Mouse (Mus musculus) lung, postnatal 14 days (tissue): Measurements from ENCODE around the gene Mical1.
A peak's percentile ranks its signal among the peaks of the same experiment; 100 is the strongest.

Source experiments
- DNase-seq: peaks from one replicate; pipeline ENCODE4 v3.0.0; 2021

Mical1 gene

DNA sequence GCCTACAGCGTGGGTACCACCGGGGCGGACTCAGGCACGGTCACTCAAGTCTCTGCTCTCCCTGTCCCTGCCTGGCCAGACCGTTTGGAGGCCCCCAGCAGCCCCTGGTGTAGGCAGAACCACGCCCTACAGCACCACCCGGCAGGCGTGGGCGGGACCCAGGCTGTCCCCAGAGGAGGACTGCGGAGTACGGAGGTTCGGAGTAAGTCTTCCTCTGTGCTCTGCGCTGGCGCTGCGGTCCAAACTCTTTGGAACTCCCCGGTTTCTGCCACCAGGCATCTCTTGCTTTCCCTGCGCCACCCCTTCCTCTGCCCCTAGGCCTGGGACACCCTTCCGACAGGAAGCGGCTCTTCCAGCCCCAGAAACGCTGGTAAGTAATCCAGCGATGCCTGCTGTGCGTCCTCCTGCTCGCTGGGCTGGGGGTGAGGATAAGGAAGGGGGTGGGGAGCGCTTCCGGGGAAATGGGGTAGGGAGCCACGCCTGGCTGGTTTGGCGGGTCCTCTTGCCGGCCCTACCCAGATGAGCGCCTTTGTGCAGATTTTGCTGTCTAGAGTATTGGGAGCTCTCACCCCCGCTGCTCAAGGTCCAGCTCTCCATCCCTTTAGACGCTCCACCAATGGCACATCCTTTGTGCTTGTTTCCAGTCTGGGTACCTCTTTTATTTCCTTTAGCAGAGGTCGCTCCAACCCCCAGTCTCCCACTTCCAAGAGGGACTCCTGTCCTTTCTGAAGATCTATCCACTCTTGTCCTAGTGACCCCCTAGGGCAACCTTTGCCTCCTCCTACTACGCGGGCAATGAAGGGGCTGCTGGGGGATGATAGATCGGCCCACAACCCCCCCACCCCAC, at the start of gene Mical1:
Mical1 (plus strand) TSS at position 144 of the 847 bp plus-strand sequence.
- peak; percentile 75 for DNase-seq

DNA sequence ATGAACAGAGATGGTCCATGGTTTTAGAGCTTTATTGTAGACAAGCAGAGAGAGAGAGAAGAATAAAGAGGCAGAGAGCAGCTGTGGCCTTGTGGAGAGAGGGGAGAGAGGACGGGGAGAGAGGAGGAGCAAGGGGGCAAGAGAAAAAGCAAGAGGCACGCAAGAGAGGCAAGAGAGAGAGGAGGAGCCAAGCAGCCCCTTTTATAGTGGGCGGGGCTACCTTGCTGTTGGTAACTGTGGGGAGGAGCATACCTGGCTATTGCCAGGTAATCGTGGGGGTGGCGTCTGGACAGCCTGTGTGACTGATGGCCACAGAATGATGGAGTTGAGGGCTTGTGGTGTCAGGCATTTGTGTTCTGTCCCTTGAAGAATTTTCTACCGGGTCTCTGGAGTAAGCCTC, 49.7 kb upstream of the Mical1 start:
- no peak for DNase-seq

DNA sequence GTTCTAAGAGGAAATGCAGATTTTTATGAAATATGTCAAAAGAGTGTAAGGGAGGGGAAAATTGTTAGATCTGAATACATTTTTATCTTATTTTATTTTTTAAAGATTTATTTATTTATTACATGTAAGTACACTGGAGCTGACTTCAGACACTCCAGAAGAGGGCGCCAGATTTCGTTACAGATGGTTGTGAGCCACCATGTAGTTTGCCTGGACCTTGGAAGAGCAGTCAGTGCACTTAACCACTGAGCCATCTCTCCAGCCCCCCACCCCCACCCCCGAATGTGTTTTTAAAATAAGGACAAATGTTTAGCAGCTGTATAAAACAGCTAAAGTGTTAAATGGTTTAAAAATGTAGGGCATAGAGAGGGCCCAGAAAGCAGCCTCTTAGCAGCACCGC, 41.5 kb upstream of the Mical1 start:
- DNase-seq, result peak; percentile 73

DNA sequence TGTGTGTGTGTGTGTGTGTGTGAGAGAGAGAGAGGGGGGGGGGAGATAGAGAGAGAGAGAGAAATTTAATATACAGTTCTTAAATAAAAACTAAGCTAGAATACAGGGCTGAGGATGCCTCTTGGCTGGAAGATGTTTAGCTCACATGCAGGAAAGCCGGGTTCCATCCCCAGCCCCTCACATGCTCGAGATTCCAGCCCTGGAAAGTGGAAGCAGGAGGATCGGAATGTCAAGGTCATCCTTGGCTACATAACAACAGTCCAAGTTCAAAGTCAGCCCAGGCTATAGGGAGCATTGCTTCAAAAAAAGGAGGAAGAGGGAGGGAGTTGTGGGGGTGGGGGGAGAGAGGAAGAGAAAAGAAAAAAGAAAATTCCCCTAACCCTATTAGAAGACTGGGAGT, 41.0 kb upstream of the Mical1 start:
- DNase-seq, result no peak

DNA sequence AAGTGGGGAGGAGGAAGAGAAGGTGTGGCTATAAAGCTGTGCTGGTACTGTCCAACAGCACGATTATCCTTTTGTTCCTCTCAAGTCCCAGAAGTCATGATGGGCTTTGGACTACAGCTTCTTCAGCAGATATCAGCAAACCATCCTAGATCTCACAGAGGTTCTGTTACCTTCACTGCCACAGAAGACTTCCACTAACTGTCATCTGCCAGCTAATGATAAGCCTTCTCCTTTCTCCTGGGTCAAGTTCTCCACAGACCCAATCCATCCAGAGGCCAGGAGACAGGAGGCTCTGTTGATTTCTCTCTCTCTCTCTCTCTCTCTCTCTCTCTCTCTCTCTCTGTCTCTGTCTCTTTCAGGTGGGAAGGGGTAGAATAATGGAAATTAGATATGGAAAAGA, 27.9 kb upstream of the Mical1 start:
- no peak for DNase-seq

DNA sequence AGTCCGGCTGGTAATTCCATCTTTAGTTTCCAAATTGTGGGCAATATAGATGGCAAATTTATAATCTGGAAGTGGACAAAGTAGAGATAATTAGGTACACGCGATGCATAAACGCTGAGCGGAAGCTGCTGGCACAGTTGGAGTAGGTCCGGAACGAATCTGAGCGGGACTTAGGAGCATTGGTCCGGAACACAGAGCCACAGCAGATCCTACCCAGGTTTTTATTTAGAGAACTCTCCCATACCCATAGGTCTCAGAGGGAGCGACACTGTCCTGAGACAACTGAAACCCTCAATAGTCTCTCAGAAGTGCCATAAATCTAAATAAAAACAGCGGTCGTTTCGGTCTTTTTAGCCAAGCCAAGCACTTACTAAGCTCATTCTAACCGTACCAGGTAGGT, 26.4 kb upstream of the Mical1 start:
- peak; percentile 19 for DNase-seq

DNA sequence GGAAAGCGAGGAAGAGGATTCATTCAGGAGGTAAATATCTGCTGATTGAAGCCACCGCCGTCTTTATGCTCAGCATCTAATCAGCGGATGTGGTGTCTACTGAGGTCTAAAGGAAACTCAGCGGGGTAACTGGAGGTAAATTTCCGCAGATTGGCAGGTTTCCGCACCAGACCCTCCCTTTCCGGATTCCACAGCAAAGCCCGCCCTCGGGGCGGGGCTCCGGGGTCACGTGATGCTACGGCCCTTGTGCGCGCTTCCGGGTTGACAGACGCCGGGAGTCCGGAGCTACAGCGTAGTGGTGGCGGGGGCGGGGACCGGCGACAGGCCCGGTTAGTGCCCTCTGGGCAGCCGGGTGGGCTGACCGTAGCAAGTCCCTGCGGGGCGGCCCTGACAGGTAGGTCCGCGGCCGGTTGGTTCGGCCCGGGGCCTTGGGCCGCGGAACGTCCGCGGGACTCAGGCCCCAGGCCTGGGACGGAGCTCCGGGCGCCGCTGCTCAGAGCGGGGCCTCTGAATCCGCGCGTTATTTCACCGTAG, 25.9 kb upstream of the Mical1 start, which contains the start of gene Zbtb24:
Zbtb24 (plus strand) TSS at position 247 of the 534 bp plus-strand sequence.
- DNase-seq, result peak; percentile 97

DNA sequence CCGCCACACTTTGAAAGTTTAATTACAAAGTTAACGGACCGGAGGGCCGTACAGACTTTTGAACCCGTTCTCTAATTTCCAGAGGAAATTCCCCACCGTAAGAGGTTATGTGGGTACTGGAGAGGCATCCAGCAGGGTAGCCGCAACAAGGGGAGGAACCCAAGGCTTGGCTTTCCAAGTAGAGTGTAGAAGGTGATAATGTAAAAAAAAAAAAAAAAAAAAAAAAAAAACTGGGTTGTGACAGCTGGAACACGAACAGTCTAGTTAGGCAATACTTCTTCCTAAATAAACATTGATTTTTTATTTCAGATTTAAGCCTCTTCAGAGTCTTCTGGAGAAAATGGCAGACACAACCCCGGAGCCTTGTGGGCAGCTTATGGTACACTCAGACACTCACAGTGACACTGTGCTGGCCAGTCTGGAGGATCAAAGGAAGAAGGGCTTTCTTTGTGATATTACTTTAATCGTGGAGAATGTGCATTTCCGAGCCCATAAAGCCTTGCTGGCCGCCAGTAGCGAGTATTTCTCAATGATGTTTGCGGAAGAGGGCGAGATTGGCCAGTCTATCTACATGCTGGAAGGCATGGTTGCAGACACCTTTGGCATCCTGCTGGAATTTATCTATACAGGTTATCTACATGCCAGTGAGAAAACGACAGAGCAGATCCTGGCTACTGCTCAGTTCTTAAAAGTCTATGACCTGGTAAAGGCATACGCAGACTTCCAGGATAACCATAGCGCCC, 25.2 kb upstream of the Mical1 start:
- no peak for DNase-seq

DNA sequence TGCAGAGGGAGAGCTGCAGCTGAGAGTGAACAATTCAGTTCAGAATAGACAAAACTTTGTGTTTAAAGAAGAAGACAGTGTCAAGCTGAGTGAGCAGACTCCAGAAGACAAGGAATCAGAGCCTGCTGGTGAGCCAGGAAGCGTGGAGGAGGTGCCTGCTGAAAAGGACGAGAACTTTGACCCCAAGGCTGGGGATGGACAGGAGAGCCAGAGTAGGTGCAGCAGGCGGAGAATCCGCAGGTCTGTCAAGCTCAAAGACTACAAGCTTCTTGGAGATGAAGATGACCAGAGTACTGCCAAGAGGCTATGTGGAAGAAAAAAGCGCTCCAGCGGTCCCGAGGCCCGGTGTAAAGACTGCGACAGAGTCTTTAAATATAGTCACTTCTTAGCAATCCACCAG, 24.5 kb upstream of the Mical1 start:
- no peak for DNase-seq

DNA sequence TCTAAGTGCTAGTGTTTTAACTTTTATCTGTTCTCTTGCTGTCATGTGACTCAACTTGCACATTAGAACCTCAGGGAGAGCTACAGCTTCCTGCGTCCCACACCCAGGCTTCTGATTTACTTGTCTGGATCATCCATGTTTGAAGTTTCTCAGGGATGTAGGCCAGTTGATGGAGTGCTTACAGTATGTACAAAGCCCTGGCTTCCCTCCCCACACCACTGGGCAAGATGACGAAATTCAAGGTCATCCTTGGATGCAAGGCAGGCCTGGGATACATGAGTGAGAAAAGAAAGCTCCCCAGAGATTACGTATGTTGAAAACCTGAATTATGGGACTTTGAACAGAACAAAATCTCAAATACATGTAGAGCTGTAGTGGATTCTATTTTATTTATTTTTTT, 23.3 kb upstream of the Mical1 start:
- no peak for DNase-seq

DNA sequence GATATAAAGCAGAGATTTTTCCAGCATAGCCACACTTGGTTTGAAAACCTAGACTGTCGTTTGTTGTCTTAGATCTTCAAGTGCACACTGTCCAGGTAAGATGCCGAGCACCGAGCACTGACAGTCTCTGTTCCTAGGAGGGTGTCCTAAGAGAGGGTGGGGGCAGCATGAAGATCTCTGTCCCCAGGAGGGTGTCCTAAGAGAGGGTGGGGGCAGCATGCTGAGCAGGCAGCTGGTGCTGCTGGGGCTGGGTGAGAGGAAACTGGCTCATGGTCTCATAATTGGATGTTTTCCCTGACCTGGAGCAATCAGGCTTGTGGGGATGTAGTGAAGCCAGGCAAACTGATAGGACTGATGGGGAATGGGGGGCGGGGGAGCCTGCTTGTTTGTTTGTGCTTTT, 16.1 kb upstream of the Mical1 start:
- DNase-seq, result no peak

DNA sequence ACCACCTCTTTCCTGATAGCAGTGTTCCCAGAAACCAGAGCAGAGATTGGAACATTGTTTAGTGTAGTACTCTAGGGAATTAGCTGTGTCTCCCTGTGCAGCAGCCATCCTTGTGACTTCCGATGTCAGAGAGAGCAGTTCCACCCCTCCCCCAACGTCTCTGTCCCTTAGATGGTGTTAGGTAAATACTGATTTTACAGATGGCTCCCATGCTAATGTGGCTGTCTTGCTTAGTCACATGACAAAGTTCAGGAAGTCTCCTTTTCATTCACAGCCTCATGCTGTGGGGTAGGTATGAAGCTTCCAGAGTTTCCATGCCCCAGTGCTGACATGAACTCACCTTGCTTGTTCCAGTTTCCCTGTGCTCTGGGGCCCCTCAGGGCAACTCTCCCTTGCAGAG, 15.6 kb upstream of the Mical1 start:
- no peak for DNase-seq

DNA sequence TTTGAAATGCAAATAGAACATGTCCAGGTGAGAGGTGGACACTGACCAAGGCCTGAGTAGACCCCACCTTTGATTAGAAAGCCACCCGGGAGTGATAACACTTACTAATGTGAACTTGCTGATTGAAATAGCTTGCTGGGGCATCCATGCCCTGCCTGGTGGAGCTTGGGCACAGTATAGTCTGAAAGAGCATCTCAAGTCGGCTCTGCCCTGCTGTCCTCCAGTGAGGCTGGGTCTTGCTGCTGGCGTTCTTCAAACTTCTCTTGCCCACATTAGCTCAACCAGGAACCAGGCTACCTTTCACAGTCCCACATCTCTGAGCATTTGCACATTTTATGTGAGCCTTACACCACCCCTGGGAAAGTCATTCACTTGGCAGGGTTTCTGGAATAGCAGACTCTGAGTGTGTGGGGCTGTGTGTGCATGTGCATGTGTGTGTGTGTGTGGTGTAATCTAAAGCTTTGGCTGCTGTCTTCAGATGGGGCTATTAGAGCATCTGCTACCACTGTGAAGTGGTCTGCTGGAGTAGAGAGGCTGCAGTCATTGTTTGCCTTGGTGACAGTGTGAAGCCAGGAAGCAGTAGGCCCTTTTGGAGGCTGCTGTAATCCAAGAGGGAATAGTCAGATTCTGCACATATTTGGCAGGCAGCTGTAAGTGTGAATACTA, 14.9 kb upstream of the Mical1 start:
- no peak for DNase-seq

DNA sequence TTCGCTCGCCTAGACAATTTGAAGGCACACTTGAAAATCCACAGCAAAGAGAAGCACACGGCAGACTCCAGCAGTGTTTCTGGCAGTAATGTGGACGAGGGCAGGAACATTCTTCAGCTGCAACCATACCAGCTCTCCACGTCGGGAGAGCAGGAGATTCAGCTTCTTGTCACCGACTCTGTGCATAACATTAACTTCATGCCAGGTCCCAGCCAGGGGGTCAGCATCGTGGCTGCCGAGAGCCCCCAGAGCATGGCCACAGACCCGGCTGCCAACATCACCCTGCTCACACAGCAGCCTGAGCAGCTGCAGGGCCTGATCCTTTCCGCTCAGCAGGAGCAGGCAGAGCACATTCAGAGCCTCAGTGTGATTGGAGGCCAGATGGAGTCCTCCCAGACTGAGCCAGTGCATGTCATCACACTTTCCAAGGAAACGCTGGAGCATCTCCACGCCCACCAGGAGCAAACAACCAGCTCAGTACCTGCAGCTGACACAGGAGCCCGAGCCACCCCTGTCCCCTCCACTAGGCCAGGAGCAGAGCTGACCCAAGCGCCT, 11.6 kb upstream of the Mical1 start:
- DNase-seq, result no peak

DNA sequence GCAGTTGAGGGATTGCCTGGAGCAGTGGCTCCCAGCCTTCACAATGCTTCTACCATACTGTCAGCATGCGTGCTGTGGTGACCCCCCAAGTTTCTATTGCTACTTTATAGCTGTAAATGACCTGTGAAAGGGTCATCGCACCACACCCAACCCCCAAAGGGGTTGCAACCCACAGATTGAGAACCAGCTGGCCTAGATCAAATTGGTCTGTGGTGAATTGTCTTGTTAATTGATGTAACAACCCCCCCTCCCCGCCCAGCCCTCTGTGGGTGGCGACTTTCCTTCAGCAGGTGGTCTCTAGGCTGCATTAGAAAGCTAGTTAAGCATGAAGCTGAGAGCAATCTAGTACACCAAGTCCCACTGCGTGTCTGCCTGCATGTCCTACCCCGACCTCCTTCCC, 8.8 kb upstream of the Mical1 start:
- no peak for DNase-seq

DNA sequence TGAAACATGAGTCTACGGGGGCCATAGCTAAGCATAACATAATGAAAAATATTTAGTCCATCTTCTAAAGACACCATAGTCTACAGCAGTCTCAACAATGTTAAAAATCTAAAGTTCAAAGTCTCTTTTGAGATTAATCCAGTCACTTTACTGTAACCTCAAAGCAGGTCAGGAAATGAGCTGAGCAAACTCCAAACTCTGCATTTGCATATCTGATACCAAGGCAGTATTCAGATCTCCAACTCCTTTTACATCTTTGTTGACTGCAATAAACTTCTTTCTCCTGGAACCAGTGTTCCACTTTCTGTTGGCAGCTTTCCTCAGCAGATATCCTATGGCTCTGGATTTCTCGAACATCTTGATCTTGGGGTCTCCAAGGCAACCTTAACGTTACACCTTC, 5.4 kb upstream of the Mical1 start:
- DNase-seq, result no peak

DNA sequence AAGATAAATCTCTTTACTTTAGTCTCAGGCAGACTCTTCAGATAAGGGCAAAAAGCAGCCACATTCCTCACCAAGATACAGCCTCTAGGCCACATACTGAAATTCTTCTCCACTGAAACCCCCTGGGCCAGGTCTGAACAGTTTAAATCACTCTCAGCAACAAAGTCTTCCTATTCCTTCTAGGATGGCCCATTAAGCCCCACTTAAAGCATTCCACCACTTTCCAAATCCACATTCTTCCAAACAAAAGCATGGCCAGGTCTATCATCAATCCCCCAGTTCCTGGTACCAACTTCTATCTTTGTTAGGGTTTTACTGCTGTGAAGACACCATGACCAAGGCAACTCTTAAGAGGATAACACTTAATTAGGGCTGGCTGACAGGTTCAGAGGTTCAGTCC, 3.6 kb upstream of the Mical1 start:
- no peak for DNase-seq

DNA sequence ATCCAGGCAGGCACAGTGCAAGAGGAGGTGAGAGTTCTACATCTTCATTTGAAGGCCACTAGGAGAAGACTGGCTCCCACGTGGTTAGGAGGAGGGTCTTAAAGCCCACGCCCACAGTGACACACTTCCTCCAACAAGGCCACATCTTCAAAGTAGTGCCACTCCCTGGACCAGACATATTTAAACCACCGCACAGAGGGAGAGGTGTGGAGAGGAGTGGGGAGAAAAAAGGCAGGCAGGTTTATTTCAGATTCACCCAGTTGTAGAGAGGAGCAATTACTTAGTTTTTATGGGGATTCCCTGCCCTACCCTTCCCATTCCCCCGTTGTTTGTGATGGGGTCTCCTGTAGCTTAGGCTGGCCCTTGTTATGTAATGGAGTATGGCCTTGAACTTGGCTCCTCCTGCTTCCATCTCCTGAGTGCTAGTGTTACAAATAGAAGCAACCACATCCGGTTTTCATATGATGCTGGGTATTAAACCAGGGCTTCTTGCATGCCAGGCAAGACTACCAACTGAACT, 3.1 kb upstream of the Mical1 start:
- no peak for DNase-seq

DNA sequence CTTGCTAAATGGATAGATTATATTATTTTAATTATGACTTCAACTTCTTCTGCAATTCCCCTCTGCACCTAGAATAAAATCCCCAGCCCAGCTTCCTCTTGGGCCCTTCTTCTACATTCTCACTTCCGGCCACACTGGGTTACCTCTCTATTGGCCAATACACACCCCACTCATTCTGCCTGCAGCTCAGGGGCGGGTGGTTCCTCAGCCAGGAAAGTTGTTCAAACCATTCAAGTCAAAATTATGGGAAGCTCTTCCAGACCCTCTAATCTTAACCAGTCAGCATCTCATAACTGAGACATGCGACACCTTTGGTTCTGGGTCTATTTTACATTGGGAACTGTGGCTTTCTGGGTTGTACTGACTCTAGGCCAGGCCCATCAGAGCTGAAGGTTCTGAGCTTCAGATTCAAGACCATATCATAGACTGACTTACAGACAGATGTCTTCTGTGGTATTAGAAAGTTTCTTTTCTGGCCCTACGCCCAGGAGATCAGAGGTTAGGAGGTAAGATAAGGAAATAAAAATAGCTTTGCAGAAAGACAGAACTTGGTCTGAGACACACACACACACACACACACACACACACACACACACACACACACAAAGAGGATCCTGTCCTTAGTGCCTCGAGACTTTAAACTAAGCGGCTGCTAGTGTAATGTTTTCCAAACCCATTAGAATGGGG, 2.2 kb upstream of the Mical1 start:
- peak; percentile 44 for DNase-seq

DNA sequence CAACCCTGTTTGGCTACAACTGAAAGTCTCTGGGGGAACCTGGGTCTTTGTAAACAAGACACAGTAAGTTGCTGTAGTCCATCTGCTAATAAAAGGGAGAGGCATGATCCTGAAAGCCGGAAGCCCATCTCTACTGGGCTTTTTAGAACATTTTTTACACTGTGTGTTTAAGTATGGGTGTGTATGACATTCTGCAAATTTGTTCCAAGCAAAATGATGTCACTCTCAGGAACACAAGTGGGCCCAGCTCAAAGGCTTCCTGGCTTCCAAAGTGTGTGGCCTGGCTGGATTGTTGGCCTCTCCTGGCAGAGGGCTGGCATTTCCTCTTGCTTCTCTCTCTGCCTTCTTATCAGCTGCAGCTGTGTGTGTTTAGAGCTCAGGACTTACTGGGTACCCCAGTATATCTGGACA, 1.1 kb upstream of the Mical1 start:
- peak; percentile 43 for DNase-seq

DNA sequence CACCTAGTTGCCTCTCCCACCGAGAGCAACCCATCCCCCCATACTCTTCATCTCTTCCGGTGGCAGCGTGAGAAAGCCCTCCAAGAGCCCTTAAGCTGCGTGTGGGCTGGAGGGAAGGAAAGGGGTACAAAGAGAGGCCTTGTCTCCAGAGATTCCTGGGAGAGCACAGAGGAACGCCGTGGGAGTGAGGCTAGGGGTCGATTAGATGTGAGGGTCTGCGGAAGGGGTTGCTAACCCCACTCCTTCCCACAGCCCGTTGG, 834 bp downstream of the Mical1 start:
- DNase-seq, result peak; percentile 11
